Mouse (Mus musculus): ENCODE data around the gene Tmf1. TPM values are rescaled to one million over a fixed set of nuclear protein-coding genes. Genes with fewer than 3 reads are reported as not detected.

Gene Tmf1
- total RNA-seq, 2 experiments from 2014 or later, result 38.5 to 39.7 TPM

- intact Hi-C loops (cut with DNase I), result loop anchor here (1.0 to 5.0 kb wide), 2 partner anchors 27 to 317 kb away; no protein-coding TSS in a partner anchor
- DNase-seq, result no peak
Measured at GRCm38 (mm10) chr6:97204952-97205351, 26.0 kb upstream of the Tmf1 start.

- intact Hi-C loops (cut with DNase I), result no loop called here
Measured at GRCm38 (mm10) chr6:97204252-97204869, 25.4 kb upstream of the Tmf1 start.

GRCm38 (mm10) chr6:97202477-97202876 lies 23.6 kb upstream of the Tmf1 start:
- DNase-seq, result no peak
- intact Hi-C loops (cut with DNase I), result no loop called here

More at GRCm38 (mm10) chr6:97204252-97204869, 25.4 kb upstream of the Tmf1 start:
- DNase-seq, result no peak

GRCm38 (mm10) chr6:97200437-97200836 lies 21.5 kb upstream of the Tmf1 start:
- intact Hi-C loops (cut with DNase I), result no loop called here
- no peak for DNase-seq

- DNase-seq, result no peak
- intact Hi-C loops (cut with DNase I), result loop anchor here (2.0 to 10.0 kb wide), 2 partner anchors 31 to 345 kb away; partner anchors contain the start of gene Eogt
Measured at GRCm38 (mm10) chr6:97179367-97179828, 476 bp upstream of the Tmf1 start.

GRCm38 (mm10) chr6:97175716-97176115 lies 3.2 kb downstream of the Tmf1 start:
- intact Hi-C loops (cut with DNase I), result loop anchor here (10.0 kb wide), 1 partner anchor 349 kb away; no protein-coding TSS in a partner anchor
- peak in 1 of 2 experiments; percentile 9 for DNase-seq

- DNase-seq, result no peak
- intact Hi-C loops (cut with DNase I), result no loop called here
Measured at GRCm38 (mm10) chr6:97150156-97150555, 28.8 kb downstream of the Tmf1 start.

- DNase-seq, result no peak
- intact Hi-C loops (cut with DNase I), result loop anchor here (2.0 to 5.0 kb wide), 2 partner anchors 29 to 378 kb away; partner anchors contain the start of gene Tmf1
Measured at GRCm38 (mm10) chr6:97149721-97150120, 29.2 kb downstream of the Tmf1 start.

- intact Hi-C loops (cut with DNase I), result loop anchor here (2.0 to 5.0 kb wide), 2 partner anchors 30 to 379 kb away; partner anchors contain the start of gene Tmf1
- DNase-seq, result peak; percentile 86 to 87
Measured at GRCm38 (mm10) chr6:97148383-97149251, 30.3 kb downstream of the Tmf1 start, which contains the start of gene Eogt. TSS of gene Eogt (minus strand) at chr6:97149182.

GRCm38 (mm10) chr6:97147755-97148382 lies 31.1 kb downstream of the Tmf1 start:
- intact Hi-C loops (cut with DNase I), result loop anchor here (2.0 to 5.0 kb wide), 2 partner anchors 31 to 379 kb away; partner anchors contain the start of gene Tmf1

GRCm38 (mm10) chr6:97145156-97145555 lies 33.8 kb downstream of the Tmf1 start:
- peak; percentile 64 for DNase-seq
- intact Hi-C loops (cut with DNase I), result loop anchor here (5.0 kb wide), 1 partner anchor 382 kb away; no protein-coding TSS in a partner anchor

More at GRCm38 (mm10) chr6:97147755-97148382, 31.1 kb downstream of the Tmf1 start:
- peak; percentile 49 to 59 for DNase-seq

GRCm38 (mm10) chr6:97144359-97144758 lies 34.6 kb downstream of the Tmf1 start:
- peak in 1 of 2 experiments; percentile 18 for DNase-seq
- intact Hi-C loops (cut with DNase I), result no loop called here

- intact Hi-C loops (cut with DNase I), result no loop called here
- no peak for DNase-seq
Measured at GRCm38 (mm10) chr6:97142611-97143010, 36.3 kb downstream of the Tmf1 start.

GRCm38 (mm10) chr6:97141811-97142210 lies 37.1 kb downstream of the Tmf1 start:
- intact Hi-C loops (cut with DNase I), result no loop called here
- no peak for DNase-seq

GRCm38 (mm10) chr6:97132707-97133303 lies 46.1 kb downstream of the Tmf1 start:
- intact Hi-C loops (cut with DNase I), result no loop called here
- no peak for DNase-seq

GRCm38 (mm10) chr6:97131808-97132207 lies 47.1 kb downstream of the Tmf1 start:
- intact Hi-C loops (cut with DNase I), result no loop called here
- no peak for DNase-seq

- intact Hi-C loops (cut with DNase I), result no loop called here
- no peak for DNase-seq
Measured at GRCm38 (mm10) chr6:97130979-97131378, 47.9 kb downstream of the Tmf1 start.

- intact Hi-C loops (cut with DNase I), result no loop called here
- DNase-seq, result no peak
Measured at GRCm38 (mm10) chr6:97124336-97125010, 54.4 kb downstream of the Tmf1 start.

- intact Hi-C loops (cut with DNase I), result no loop called here
Measured at GRCm38 (mm10) chr6:97120922-97121321, 58.0 kb downstream of the Tmf1 start.

More at GRCm38 (mm10) chr6:97120922-97121321, 58.0 kb downstream of the Tmf1 start:
- DNase-seq, result no peak

All from heart, postnatal 36 days (tissue).